In genomic region chr16:50118150-50118549, GRCm38 (mm10) we compare ENCODE assay signal across 8 mouse cellular contexts.
DNase-seq lines count a peak whose midpoint lies in the region; ATAC-seq and TF ChIP-seq lines count a peak whose summit lies in the region.

No protein-coding gene starts in this region.

- no peak overlapping the region for H3K4me2 ChIP-seq in hindbrain, embryonic 16.5 days (ENCODE audit: low read length)
- H3K4me2 ChIP-seq in forebrain, embryonic 16.5 days (ENCODE audit: low read length): no peak overlapping the region

- no peak overlapping the region for H3K9ac ChIP-seq in ES-Bruce4 (ENCODE audit: low read depth, poor library complexity, severe bottlenecking)
- H3K9ac ChIP-seq in hindbrain, embryonic 16.5 days (ENCODE audit: low read depth, low read length): no peak overlapping the region
- no peak overlapping the region for H3K9ac ChIP-seq in forebrain, embryonic 16.5 days (replicated peaks; ENCODE audit: low read depth, low read length)

- no peaks in the 10 kb centered on the region for H3K4me1 ChIP-seq in ES-Bruce4 (ENCODE audit: control insufficient read depth, insufficient read depth, low read length)
- no peaks in the 10 kb centered on the region for H3K4me1 ChIP-seq in hindbrain, embryonic 16.5 days (ENCODE audit: control insufficient read depth, insufficient read depth, low read depth, low read length)
- no peaks in the 10 kb centered on the region for H3K4me1 ChIP-seq in forebrain, embryonic 16.5 days (replicated peaks; ENCODE audit: control insufficient read depth, insufficient read depth, low read length)

- no peak for TF ChIP-seq EP300 in ES-Bruce4 (IDR thresholded peaks at IDR 0.05; ENCODE audit: insufficient read depth, low read depth, low read length)

- H3K4me3 ChIP-seq in left cerebral cortex, adult 2 months: no peak overlapping the region
- no peak overlapping the region for H3K4me3 ChIP-seq in ES-Bruce4 (ENCODE audit: low read depth, low read length)
- no peak overlapping the region for H3K4me3 ChIP-seq in hindbrain, embryonic 16.5 days (ENCODE audit: low read length)
- H3K4me3 ChIP-seq in forebrain, embryonic 16.5 days (replicated peaks; ENCODE audit: low read length): no peak overlapping the region

- H3K27ac ChIP-seq in left cerebral cortex, adult 2 months: no peak overlapping the region
- no peak overlapping the region for H3K27ac ChIP-seq in ES-Bruce4 (ENCODE audit: insufficient read depth, low read length)
- H3K27ac ChIP-seq in hindbrain, embryonic 16.5 days (ENCODE audit: low read depth, low read length): no peak overlapping the region
- no peak overlapping the region for H3K27ac ChIP-seq in forebrain, embryonic 16.5 days (ENCODE audit: low read length)

- TF ChIP-seq CTCF in left cerebral cortex, adult 2 months (IDR thresholded peaks at IDR 0.05): peak; percentile 26
- TF ChIP-seq CTCF in ES-Bruce4 (IDR thresholded peaks at IDR 0.05; ENCODE audit: low read depth, low read length): peak; percentile 76

- WGBS in hindbrain, embryonic 16.5 days: 93% methylated on average over 7 of the region's 7 CpGs
- WGBS in forebrain, embryonic 16.5 days: 92% methylated on average over 7 of the region's 7 CpGs

- H3K9me3 ChIP-seq in ES-Bruce4 (replicated peaks; ENCODE audit: control insufficient read depth, insufficient read depth, low read length, poor library complexity, severe bottlenecking): no peaks in the 10 kb centered on the region
- H3K9me3 ChIP-seq in hindbrain, embryonic 16.5 days (ENCODE audit: control insufficient read depth, low read length): no peaks in the 10 kb centered on the region
- H3K9me3 ChIP-seq in forebrain, embryonic 16.5 days (ENCODE audit: control insufficient read depth, low read length): no peaks in the 10 kb centered on the region

- H3K36me3 ChIP-seq in ES-Bruce4 (ENCODE audit: control insufficient read depth, insufficient read depth, low read length, poor library complexity, severe bottlenecking): no peaks in the 10 kb centered on the region
- H3K36me3 ChIP-seq in hindbrain, embryonic 16.5 days (ENCODE audit: control insufficient read depth, insufficient read depth, low read length): no peaks in the 10 kb centered on the region
- no peaks in the 10 kb centered on the region for H3K36me3 ChIP-seq in forebrain, embryonic 16.5 days (ENCODE audit: control insufficient read depth, insufficient read depth)

- no peak for ATAC-seq in hindbrain, embryonic 16.5 days
- no peak for ATAC-seq in forebrain, embryonic 16.5 days

- H3K27me3 ChIP-seq in ES-Bruce4 (ENCODE audit: control insufficient read depth, insufficient read depth, low read length, poor library complexity, severe bottlenecking): no peaks in the 10 kb centered on the region
- H3K27me3 ChIP-seq in hindbrain, embryonic 16.5 days (replicated peaks; ENCODE audit: control insufficient read depth, insufficient read depth, low read length): no peaks in the 10 kb centered on the region
- H3K27me3 ChIP-seq in forebrain, embryonic 16.5 days (replicated peaks; ENCODE audit: control insufficient read depth, insufficient read depth, low read length): no peaks in the 10 kb centered on the region

- DNase-seq in left cerebral cortex, adult 2 months (ENCODE audit: extremely low spot score in 1 of 2, low spot score in 2 of 2): no peak
- DNase-seq in left cerebral cortex, postnatal 36 days (ENCODE audit: low spot score in 2 of 2): no peak
- peak; percentile 9 to 10 for DNase-seq in adrenal gland, postnatal 36 days
- peak; percentile 15 to 61 for DNase-seq in spleen, postnatal 4 days (ENCODE audit: low spot score in 2 of 2)
- DNase-seq in retina, postnatal 1 day: no peak

- intact Hi-C loops in left cerebral cortex, adult 2 months (cut with DNase I): no loop called here
- intact Hi-C loops in left cerebral cortex, postnatal 36 days (cut with DNase I): no loop called here

- TF ChIP-seq POLR2A in ES-Bruce4 (IDR thresholded peaks at IDR 0.05; ENCODE audit: insufficient read depth, low read length): no peak

Comparison
In these comparisons a context has a peak if more than half of its experiments do, and no peak if none do; other contexts are left out.
1. DNase-seq: peak in adrenal gland, postnatal 36 days (2 of 2) and spleen, postnatal 4 days (2 of 2); none in left cerebral cortex, adult 2 months (0 of 2), left cerebral cortex, postnatal 36 days (0 of 2) and retina, postnatal 1 day (single experiment).